Comparison of ENCODE assay signal across 12 mouse cellular contexts in genomic region chr1:153071563-153071962, GRCm38 (mm10).
DNase-seq lines count a peak whose midpoint lies in the region; ATAC-seq lines count a peak whose summit lies in the region.
"Had no signal": no experiment of that assay in that cellular context is flagged by ENCODE, and none has a peak within 500 bp of the region (broad histone marks: within the 10 kb centered on the region; RNA-seq: fewer than 3 reads in every experiment).

No protein-coding gene starts in this region.

- H3K9ac ChIP-seq in intestine, embryonic 16.5 days (ENCODE audit: low read depth, low read length): 0 out of 2 replicates have a peak overlapping the region, but pooled peaks have one; percentile 33
- no peak overlapping the region for H3K9ac ChIP-seq in neural tube, embryonic 15.5 days (replicated peaks)
- H3K9ac ChIP-seq: liver, embryonic 14.5 days had no signal

- no peaks in the 10 kb centered on the region; the same call in none of the 2 replicates for H3K27me3 ChIP-seq in intestine, embryonic 16.5 days (replicated peaks; ENCODE audit: control insufficient read depth, insufficient read depth, low read length)
- 0 out of 2 replicates have a peak, but pooled peaks cover 6% of the 10 kb centered on the region for H3K27me3 ChIP-seq in neural tube, embryonic 15.5 days (replicated peaks)

- DNase-seq in kidney, postnatal 10 days: peak; percentile 34
- no peak for DNase-seq in kidney, adult 18-20 months
- DNase-seq in forelimb bud, embryonic 11.5 days (ENCODE audit: low read depth, low spot score): peak; percentile 65
- DNase-seq in layer of hippocampus, postnatal 25 days (ENCODE audit: extremely low spot score in 1 of 2, low spot score in 1 of 2): no peak
- DNase-seq in cerebellum, adult 11-12 months: no peak
- DNase-seq: kidney, adult 11 months; thymus, adult 2 months had no signal

- peaks cover 26% of the 10 kb centered on the region for H3K4me1 ChIP-seq in intestine, embryonic 16.5 days (ENCODE audit: control insufficient read depth, insufficient read depth, low read length)
- peaks cover 29% of the 10 kb centered on the region for H3K4me1 ChIP-seq in neural tube, embryonic 15.5 days

- H3K4me2 ChIP-seq in intestine, embryonic 16.5 days (ENCODE audit: low read depth, low read length): peak overlapping the region; percentile 35
- 0 out of 2 replicates have a peak overlapping the region, but pooled peaks have one; percentile 6 for H3K4me2 ChIP-seq in neural tube, embryonic 15.5 days

- ATAC-seq in intestine, embryonic 16.5 days: peak; percentile 70
- ATAC-seq in neural tube, embryonic 15.5 days (ENCODE audit: low FRiP score): no peak
- ATAC-seq in megakaryocyte-erythroid progenitor cell, adult 5-6 weeks (replicated peaks; ENCODE audit: low FRiP score, low TSS enrichment, poor library complexity, severe bottlenecking): no peak
- ATAC-seq: forebrain, embryonic 14.5 days had no signal

- WGBS in intestine, embryonic 16.5 days: 37% methylated on average over 16 of the region's 16 CpGs
- 59% methylated on average over 16 of the region's 16 CpGs for WGBS in neural tube, embryonic 15.5 days

- no peaks in the 10 kb centered on the region for H3K9me3 ChIP-seq in intestine, embryonic 16.5 days (ENCODE audit: control insufficient read depth, low read length)
- no peaks in the 10 kb centered on the region for H3K9me3 ChIP-seq in neural tube, embryonic 15.5 days (replicated peaks)

- H3K4me3 ChIP-seq in intestine, embryonic 16.5 days (ENCODE audit: low read length): no peak overlapping the region
- H3K4me3 ChIP-seq in neural tube, embryonic 15.5 days (replicated peaks): no peak overlapping the region

- H3K27ac ChIP-seq in intestine, embryonic 16.5 days (ENCODE audit: low read length): no peak overlapping the region
- H3K27ac ChIP-seq in neural tube, embryonic 15.5 days (replicated peaks): no peak overlapping the region
- H3K27ac ChIP-seq: liver, embryonic 14.5 days had no signal

- H3K36me3 ChIP-seq in intestine, embryonic 16.5 days (ENCODE audit: control insufficient read depth, insufficient read depth, low read length): no peaks in the 10 kb centered on the region
- H3K36me3 ChIP-seq in neural tube, embryonic 15.5 days: no peaks in the 10 kb centered on the region

Comparison
In these comparisons a context has a peak if more than half of its experiments do, and no peak if none do; other contexts are left out.
1. DNase-seq: peak in kidney, postnatal 10 days (single experiment) and forelimb bud, embryonic 11.5 days (single experiment); none in kidney, adult 18-20 months (single experiment), layer of hippocampus, postnatal 25 days (0 of 2) and cerebellum, adult 11-12 months (single experiment).